Mouse (Mus musculus) olfactory bulb, adult 2 months (tissue): ENCODE data around the gene Gm4450.

Source experiments
- CTCF ChIP-seq: fragments of 200-500 bp; IDR thresholded peaks from 2 replicates; pipeline ENCODE4 v1.5.1; 2012; ENCODE audit warnings: low read depth, mild to moderate bottlenecking, low read length, moderate library complexity; ENCODE audit not compliant: insufficient read depth
- POLR2A ChIP-seq: fragments of 200-500 bp; IDR thresholded peaks from 2 replicates; pipeline ENCODE4 v1.6.1; 2012; ENCODE audit warnings: mild to moderate bottlenecking, low read depth, low read length, moderate library complexity; ENCODE audit not compliant: insufficient read depth

DNA sequence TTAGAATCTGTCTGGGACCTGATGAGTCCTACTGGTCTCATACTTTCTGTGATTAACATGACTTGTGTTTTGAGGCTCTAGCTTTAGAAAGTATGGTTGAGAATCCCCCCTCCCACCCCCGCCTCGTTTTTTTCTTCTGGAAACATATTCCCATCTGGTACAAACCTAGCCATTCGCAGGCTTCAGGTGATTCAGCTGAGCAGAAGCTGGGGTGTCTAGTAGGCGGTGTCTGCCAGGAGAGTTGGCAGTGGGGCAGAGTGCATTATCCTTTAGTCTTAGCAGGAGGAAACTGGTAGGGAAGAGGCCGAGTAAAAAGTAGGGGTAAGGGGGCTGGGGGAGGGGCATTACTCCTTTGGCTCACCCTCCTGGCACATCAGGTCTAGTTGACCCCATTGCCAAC is 30.2 kb downstream of the Gm4450 start:
- TF ChIP-seq POLR2A (no peak), CTCF (no peak)
